Mouse (Mus musculus): Measurements from ENCODE around the gene Vmp1. TPM values are rescaled to one million over a fixed set of nuclear protein-coding genes. Genes with fewer than 3 reads are reported as not detected.
A peak's percentile ranks its signal among the peaks of the same experiment; 100 is the strongest.

Gene Vmp1
- not detected in 2 replicates for polyA plus RNA-seq (2012; ENCODE audit: insufficient read depth, insufficient read length, low replicate concordance, missing spikeins)

DNA sequence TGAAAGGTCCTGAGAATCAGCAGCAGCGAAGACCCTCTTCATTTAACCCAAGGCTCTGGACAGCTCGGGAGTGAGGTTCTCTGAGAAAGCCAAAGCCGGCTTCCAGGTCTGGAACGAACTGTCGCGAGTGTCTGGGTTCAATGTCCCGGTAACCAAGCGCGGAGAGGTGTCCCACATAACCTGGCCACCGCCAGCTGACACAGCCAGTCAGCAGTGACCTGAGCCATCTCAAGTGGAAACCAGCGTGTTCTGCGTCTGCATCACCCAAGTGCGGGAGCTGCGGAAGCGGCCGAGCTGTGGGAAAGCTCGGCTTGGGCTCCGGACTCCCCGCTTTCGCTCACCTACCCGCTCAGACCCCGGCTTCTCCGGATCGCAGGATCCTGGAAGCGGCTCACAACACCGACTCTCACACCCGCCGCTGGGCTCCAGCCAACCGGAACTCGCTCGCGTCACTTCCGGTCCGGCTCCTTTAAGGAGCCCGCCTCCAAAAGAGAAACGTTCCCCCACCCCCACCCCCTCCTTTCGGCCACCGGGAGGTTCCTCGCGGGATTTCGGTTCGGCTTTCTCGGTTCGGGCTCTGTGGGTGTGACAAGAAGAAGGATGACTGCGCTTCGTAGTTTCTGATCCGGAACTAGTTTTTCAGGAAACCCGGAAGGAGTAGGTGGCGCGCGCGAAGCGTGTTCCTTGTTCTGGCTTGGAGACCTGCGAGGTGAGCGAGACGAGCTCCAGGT lies at the start of gene Vmp1, which contains the start of gene Ptrh2:
Gene Vmp1, minus strand, starts transcription at position 442 of the 731 bp plus-strand sequence.
Gene Ptrh2, plus strand, starts transcription at position 591 of the 731 bp plus-strand sequence.
- under 1% methylated on average over 56 of the region's 56 CpGs for WGBS
- H3K4me1 ChIP-seq (ENCODE audit: control insufficient read depth, insufficient read depth, low read length): peaks cover 4% of the 10 kb centered on the region; the same call in 1 of the 2 replicates
- H3K4me3 ChIP-seq (ENCODE audit: insufficient read depth, low read depth, low read length): peak within 1 kb of the TSS; percentile 95
- peak within 1 kb of the TSS; percentile 50 for H3K27ac ChIP-seq (ENCODE audit: insufficient read depth, low read depth, low read length)
- TF ChIP-seq POLR2A (IDR thresholded peaks at IDR 0.05; ENCODE audit: insufficient read depth, low read depth, low read length) (peak; percentile 87), CTCF (IDR thresholded peaks at IDR 0.05; ENCODE audit: insufficient read depth, low read depth, low read length) (no peak)

DNA sequence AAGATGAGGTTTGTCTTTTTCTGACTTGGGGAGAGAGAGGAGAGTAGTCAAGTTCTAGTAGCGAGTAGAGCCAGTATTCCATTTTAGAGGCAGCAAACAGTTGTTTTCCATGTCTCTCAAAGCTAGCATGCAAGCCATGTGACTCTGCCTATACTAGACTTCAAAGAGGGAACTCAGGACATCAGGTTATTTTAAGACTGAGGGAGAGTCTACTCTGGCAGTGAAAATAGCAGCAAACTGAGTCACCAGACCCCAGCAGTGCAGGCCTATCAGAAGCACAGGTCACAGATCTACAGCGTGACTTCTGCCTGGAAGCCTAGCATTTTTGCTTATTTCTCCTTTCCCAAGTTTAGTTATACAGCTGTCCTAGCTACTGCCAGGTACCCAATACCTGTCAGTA lies 47.8 kb upstream of the Vmp1 start:
- peak overlapping the region; percentile 56; the same call in 1 of the 2 replicates for H3K27ac ChIP-seq (ENCODE audit: insufficient read depth, low read depth, low read length)

DNA sequence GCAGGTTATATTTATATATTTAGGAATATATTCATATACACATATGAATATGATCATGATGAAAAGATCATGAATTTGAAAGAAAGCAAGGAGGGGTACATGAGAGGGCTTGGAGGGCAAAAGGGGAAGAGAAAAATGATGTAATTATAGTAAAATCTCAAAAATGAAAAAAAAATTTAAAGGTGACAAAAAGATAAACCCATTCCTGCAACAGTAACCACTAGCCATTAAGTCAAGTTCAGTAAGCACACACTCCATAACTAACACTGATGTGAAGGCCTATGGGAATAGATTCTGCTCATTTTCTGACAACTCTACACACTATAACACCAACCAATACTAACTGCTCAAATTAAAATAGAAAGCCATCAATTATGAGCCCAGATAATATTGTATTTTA lies 42.0 kb upstream of the Vmp1 start:
- no peaks in the 10 kb centered on the region for H3K4me1 ChIP-seq (ENCODE audit: control insufficient read depth, insufficient read depth, low read length)
- H3K4me3 ChIP-seq (ENCODE audit: insufficient read depth, low read depth, low read length): no peak overlapping the region
- H3K27ac ChIP-seq (ENCODE audit: insufficient read depth, low read depth, low read length): no peak overlapping the region
- TF ChIP-seq POLR2A (IDR thresholded peaks at IDR 0.05; ENCODE audit: insufficient read depth, low read depth, low read length) (no peak), CTCF (IDR thresholded peaks at IDR 0.05; ENCODE audit: insufficient read depth, low read depth, low read length) (no peak)

More for the DNA sequence above, 47.8 kb upstream of the Vmp1 start:
- no peaks in the 10 kb centered on the region for H3K4me1 ChIP-seq (ENCODE audit: control insufficient read depth, insufficient read depth, low read length)
- no peak for TF ChIP-seq POLR2A (IDR thresholded peaks at IDR 0.05; ENCODE audit: insufficient read depth, low read depth, low read length)
- 26% methylated on average over 2 of the region's 2 CpGs for WGBS
- no peak overlapping the region for H3K4me3 ChIP-seq (ENCODE audit: insufficient read depth, low read depth, low read length)

DNA sequence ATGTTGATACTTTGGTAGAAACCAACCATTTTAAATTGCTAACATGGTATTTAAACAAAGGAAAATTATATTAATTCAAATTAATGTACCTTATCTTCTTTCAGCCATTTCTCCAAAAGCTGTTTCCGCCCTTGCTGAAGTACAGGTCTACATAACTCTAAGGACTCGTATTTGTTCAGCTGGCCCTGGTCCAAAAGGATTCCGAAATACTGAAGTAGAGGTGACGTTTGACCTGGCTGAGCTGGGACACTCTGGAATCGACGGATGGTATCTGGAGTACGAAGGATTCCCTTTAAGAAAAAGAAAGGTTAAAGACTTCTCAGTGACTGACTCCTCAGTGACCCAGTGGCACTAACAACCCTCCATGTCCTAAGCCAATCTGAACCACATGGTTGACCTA lies 41.3 kb upstream of the Vmp1 start:
- WGBS: 87% methylated on average over 7 of the region's 7 CpGs
- TF ChIP-seq CTCF (IDR thresholded peaks at IDR 0.05; ENCODE audit: insufficient read depth, low read depth, low read length): no peak
- TF ChIP-seq POLR2A (IDR thresholded peaks at IDR 0.05; ENCODE audit: insufficient read depth, low read depth, low read length): no peak
- Histone ChIP-seq H3K4me3 (ENCODE audit: insufficient read depth, low read depth, low read length) (no peak overlapping the region), H3K4me1 (ENCODE audit: control insufficient read depth, insufficient read depth, low read length) (no peaks in the 10 kb centered on the region), H3K27ac (ENCODE audit: insufficient read depth, low read depth, low read length) (no peak overlapping the region)

DNA sequence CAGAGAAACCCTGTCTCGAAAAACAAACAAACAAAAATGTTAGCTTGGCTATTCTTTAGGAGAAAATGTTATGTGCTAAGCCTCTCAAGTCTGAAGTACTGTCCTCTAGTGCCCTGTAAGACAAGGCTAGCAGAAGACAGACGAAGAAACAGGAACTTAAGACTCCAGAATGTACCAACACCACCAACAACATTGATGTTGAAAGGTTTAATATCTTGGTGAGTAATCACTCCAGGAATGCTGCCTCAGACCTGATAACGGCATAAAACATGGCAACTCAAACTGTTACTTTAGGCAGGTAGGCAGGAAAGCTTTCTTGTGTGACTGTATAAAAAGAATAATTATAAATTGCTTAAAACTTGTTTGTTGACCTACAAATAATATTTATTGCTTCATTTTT lies 40.4 kb upstream of the Vmp1 start:
- Histone ChIP-seq H3K4me1 (ENCODE audit: control insufficient read depth, insufficient read depth, low read length) (no peaks in the 10 kb centered on the region), H3K27ac (ENCODE audit: insufficient read depth, low read depth, low read length) (no peak overlapping the region), H3K4me3 (ENCODE audit: insufficient read depth, low read depth, low read length) (no peak overlapping the region)
- 85% methylated on average over 3 of the region's 3 CpGs for WGBS
- no peak for TF ChIP-seq CTCF (IDR thresholded peaks at IDR 0.05; ENCODE audit: insufficient read depth, low read depth, low read length)
- TF ChIP-seq POLR2A (IDR thresholded peaks at IDR 0.05; ENCODE audit: insufficient read depth, low read depth, low read length): no peak

DNA sequence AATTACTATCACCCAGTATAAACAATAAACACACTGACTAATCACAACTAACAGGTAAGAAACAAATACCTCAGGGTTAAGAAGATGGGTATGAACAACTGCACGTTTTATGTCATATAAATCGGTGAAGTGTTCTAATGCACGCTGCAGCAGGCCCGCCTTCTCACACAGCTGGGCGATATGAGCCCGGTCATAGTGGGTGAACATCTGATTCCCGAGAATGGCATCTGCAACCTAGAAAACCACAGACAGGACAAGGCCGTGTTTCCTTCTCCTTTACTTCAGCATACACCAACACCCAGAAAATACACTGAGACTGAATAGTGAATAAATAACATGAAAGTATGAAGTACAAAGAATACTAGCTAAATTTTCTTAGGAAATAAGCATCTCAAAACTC lies 35.8 kb upstream of the Vmp1 start:
- 92% methylated on average over 8 of the region's 8 CpGs for WGBS
- TF ChIP-seq CTCF (IDR thresholded peaks at IDR 0.05; ENCODE audit: insufficient read depth, low read depth, low read length) (no peak), POLR2A (IDR thresholded peaks at IDR 0.05; ENCODE audit: insufficient read depth, low read depth, low read length) (no peak)
- H3K27ac ChIP-seq (ENCODE audit: insufficient read depth, low read depth, low read length): no peak overlapping the region
- H3K4me1 ChIP-seq (ENCODE audit: control insufficient read depth, insufficient read depth, low read length): no peaks in the 10 kb centered on the region
- H3K4me3 ChIP-seq (ENCODE audit: insufficient read depth, low read depth, low read length): no peak overlapping the region

DNA sequence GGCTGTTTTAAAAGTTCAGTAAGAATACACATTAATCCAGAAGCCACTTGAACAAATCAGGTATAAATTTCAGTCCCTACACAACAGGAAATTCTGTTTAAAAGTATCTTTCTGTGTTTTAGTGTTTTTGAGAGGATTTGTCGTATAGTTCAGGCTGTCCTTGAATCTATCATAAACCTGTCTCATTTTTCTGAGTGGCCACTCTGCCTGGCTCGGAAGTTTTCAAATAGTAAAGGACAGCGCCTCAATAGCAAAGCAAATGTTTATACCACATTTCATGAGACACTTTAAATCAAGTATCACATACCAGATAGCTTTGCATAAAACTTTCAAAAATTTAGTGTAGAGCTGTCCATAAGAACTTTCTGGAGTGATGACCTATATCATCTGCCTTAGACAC lies 34.7 kb upstream of the Vmp1 start:
- H3K4me1 ChIP-seq (ENCODE audit: control insufficient read depth, insufficient read depth, low read length): no peaks in the 10 kb centered on the region
- H3K27ac ChIP-seq (ENCODE audit: insufficient read depth, low read depth, low read length): no peak overlapping the region
- no peak overlapping the region for H3K4me3 ChIP-seq (ENCODE audit: insufficient read depth, low read depth, low read length)
- TF ChIP-seq CTCF (IDR thresholded peaks at IDR 0.05; ENCODE audit: insufficient read depth, low read depth, low read length) (no peak), POLR2A (IDR thresholded peaks at IDR 0.05; ENCODE audit: insufficient read depth, low read depth, low read length) (no peak)
- WGBS: 95% methylated on average over 3 of the region's 3 CpGs

DNA sequence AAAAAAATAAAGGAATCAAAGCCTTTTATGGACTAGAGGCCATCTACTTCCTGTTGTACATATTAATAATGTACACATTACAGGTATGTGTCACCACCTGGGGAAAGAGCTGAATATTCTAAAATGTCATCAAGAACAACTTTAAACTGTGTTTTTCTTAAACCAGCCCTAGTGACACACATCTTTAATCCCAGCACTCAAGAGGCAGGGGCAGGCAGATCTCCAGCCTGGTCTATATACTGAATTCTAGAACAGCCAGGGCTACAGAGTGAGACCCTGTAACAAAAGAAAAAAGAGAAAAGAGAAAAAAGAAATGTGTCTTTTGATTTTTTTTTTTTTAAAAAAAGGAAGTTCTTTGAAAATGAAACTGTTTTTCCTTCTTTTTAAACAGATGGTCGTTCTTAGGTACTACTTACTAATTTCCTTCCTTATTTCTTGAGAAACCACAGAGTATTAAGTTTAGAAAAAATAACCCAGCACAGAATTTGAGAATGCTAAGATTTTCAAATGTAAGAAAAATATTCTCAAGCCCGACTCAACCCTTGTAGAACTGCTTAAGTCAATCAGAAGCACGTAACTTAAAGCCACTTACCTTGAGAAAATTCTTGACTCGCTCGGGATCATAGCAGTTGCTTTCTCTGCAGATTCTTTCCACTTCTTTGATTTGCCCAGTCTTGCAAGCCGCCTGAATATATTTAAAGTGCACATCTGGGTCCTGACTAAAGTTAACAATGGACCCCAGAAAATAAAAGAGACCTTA lies 33.9 kb upstream of the Vmp1 start:
- WGBS: 75% methylated on average over 6 of the region's 6 CpGs
- Histone ChIP-seq H3K4me1 (ENCODE audit: control insufficient read depth, insufficient read depth, low read length) (no peaks in the 10 kb centered on the region), H3K4me3 (ENCODE audit: insufficient read depth, low read depth, low read length) (no peak overlapping the region), H3K27ac (ENCODE audit: insufficient read depth, low read depth, low read length) (no peak overlapping the region)
- TF ChIP-seq POLR2A (IDR thresholded peaks at IDR 0.05; ENCODE audit: insufficient read depth, low read depth, low read length) (no peak), CTCF (IDR thresholded peaks at IDR 0.05; ENCODE audit: insufficient read depth, low read depth, low read length) (no peak)

DNA sequence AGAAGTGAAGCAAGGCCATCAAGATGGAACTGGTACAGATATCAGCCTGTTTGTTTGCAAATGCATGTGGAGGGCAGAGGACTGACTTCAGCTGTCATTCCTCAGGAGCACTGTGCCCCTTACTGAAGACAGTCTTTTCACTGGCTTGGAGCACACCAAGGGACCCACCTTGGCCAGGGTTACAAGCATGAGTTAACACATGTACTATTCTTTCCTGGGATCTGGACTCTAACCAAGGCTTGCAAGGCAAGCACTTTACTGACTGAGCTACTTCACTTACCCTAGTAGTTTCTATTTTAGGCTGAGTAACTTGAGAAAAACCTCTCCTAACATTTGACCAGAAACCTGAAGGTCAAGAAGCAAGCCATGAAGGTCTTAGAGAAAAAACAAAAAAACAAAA lies 31.0 kb upstream of the Vmp1 start:
- Histone ChIP-seq H3K4me3 (ENCODE audit: insufficient read depth, low read depth, low read length) (no peak overlapping the region), H3K27ac (ENCODE audit: insufficient read depth, low read depth, low read length) (no peak overlapping the region), H3K4me1 (ENCODE audit: control insufficient read depth, insufficient read depth, low read length) (no peaks in the 10 kb centered on the region)
- TF ChIP-seq POLR2A (IDR thresholded peaks at IDR 0.05; ENCODE audit: insufficient read depth, low read depth, low read length) (no peak), CTCF (IDR thresholded peaks at IDR 0.05; ENCODE audit: insufficient read depth, low read depth, low read length) (no peak)
